Mouse (Mus musculus) ES-E14 (cell line): ENCODE measurements around the gene Vat1. TPM values are rescaled to one million over a fixed set of nuclear protein-coding genes. Genes with fewer than 3 reads are reported as not detected.

Experiments
- DNase-seq: peaks from one replicate; pipeline ENCODE4 v3.0.0-alpha.2; 2013; ENCODE audit warnings: low read depth, low spot score
- H3K27ac ChIP-seq: 2 replicates; pipeline ENCODE4 v1.5.1; 2012; ENCODE audit warnings: low read depth, mild to moderate bottlenecking, low read length, moderate library complexity, mixed read lengths; ENCODE audit not compliant: poor library complexity, insufficient read depth, severe bottlenecking
- H3K36me3 ChIP-seq: 2 replicates; pipeline ENCODE4 v1.6.1; 2012; ENCODE audit warnings: mild to moderate bottlenecking, low read length, moderate library complexity, mixed read lengths; ENCODE audit not compliant: control insufficient read depth, poor library complexity, insufficient read depth, severe bottlenecking
- H3K4me1 ChIP-seq, 2 experiments: fragments of 150-350 bp in 1 of 2; sonication (generic) in 1 of 2; 2 replicates each; pipeline ENCODE4 v1.6.1; 2012; ENCODE audit warnings: low read length in 2 of 2, mild to moderate bottlenecking in 1 of 2, mixed read lengths in 1 of 2; ENCODE audit not compliant: control insufficient read depth in 2 of 2, insufficient read depth in 2 of 2, poor library complexity in 1 of 2
- H3K4me3 ChIP-seq, 2 experiments: fragments of 150-350 bp in 1 of 2; sonication (generic) in 1 of 2; 2 replicates each; pipeline ENCODE4 v1.5.1; 2012; ENCODE audit warnings: low read length in 2 of 2, low read depth in 1 of 2, mild to moderate bottlenecking in 1 of 2, mixed read lengths in 1 of 2; ENCODE audit not compliant: insufficient read depth in 1 of 2, poor library complexity in 1 of 2, severe bottlenecking in 1 of 2
- H3K9ac ChIP-seq: 2 replicates; pipeline ENCODE4 v1.6.1; 2012; ENCODE audit warnings: low read depth, mild to moderate bottlenecking, low read length, mixed read lengths; ENCODE audit not compliant: poor library complexity, insufficient read depth, severe bottlenecking
- H3K9me3 ChIP-seq: fragments of 150-350 bp; sonication (generic); 2 replicates; pipeline ENCODE4 v1.6.1; 2012; ENCODE audit warnings: low read depth, mild to moderate bottlenecking, low read length; ENCODE audit not compliant: control insufficient read depth, insufficient read depth
- CHD2 ChIP-seq: IDR thresholded peaks from 2 replicates; pipeline ENCODE4 v1.6.1; 2014; ENCODE audit warnings: mild to moderate bottlenecking, low read depth, low read length, inconsistent platforms
- HCFC1 ChIP-seq: IDR thresholded peaks from 2 replicates; pipeline ENCODE4 v1.6.1; 2012; ENCODE audit warnings: low read length, inconsistent platforms, borderline replicate concordance; ENCODE audit not compliant: insufficient read depth
- MAFK ChIP-seq: IDR thresholded peaks from 2 replicates; pipeline ENCODE4 v1.6.1; 2014; ENCODE audit warnings: mild to moderate bottlenecking, low read depth, low read length, inconsistent platforms; ENCODE audit not compliant: insufficient read depth
- ZC3H11A ChIP-seq: IDR thresholded peaks from 2 replicates; pipeline ENCODE4 v1.6.1; 2012; ENCODE audit warnings: low read depth, mild to moderate bottlenecking, inconsistent platforms, low read length, borderline replicate concordance
- ZNF384 ChIP-seq: IDR thresholded peaks from 2 replicates; pipeline ENCODE4 v1.6.1; 2012; ENCODE audit warnings: low read depth, low read length, inconsistent platforms
- in situ Hi-C, 2 experiments: fragments of 600-800 bp; cut with MboI; formaldehyde crosslinking; loops; one replicate each; pipeline ENCODE4 v1.15.1; 2025; ENCODE audit warnings: low sequenced_read_pairs in 2 of 2, inconsistent platforms in 1 of 2; ENCODE audit not compliant: unreplicated experiment in 2 of 2
- total RNA-seq: library from RNA; depleted of rRNA; stranded (reverse); fragments of 300-350 nt; gene quantifications from 2 replicates; pipeline ENCODE4 v1.2.3, GENCODE M21; 2012; rRNA removed

Gene Vat1
- total RNA-seq, 1 experiment = 57.5 TPM

DNA sequence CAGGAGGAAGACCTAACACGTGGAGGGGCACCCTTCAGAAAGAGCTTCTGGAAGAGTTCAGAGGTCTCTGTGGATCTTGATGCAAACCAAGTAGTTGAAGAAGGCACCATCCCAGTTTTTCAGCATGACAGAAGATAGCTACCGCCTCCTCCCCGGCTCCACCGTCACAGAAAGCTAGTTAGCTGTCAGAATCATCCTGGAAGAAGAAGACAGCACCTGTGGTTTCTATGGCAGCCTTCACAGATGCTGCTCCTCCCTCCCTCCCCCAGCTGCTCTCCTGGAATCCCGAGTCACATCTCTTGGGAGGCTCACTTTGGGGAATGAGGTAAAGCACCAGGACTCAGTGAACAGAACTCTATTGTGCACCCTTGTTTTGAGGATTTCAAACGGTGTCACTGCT lies 47.0 kb downstream of the Vat1 start:
- Histone ChIP-seq H3K4me3 (no peak overlapping the region), H3K9me3 (no peaks in the 10 kb centered on the region), H3K4me1 (peaks cover 4 to 13% of the 10 kb centered on the region in 2 experiments; a peak in 2 of 4 replicates), H3K9ac (no peak overlapping the region), H3K27ac (no peak overlapping the region), H3K36me3 (peaks cover under 1% of the 10 kb centered on the region)
- in situ Hi-C loops = no loop called here
- DNase-seq = no peak
- no peak for TF ChIP-seq CHD2
- no peak for TF ChIP-seq MAFK
- no peak for TF ChIP-seq HCFC1
- no peak for TF ChIP-seq ZNF384
- TF ChIP-seq ZC3H11A = no peak

DNA sequence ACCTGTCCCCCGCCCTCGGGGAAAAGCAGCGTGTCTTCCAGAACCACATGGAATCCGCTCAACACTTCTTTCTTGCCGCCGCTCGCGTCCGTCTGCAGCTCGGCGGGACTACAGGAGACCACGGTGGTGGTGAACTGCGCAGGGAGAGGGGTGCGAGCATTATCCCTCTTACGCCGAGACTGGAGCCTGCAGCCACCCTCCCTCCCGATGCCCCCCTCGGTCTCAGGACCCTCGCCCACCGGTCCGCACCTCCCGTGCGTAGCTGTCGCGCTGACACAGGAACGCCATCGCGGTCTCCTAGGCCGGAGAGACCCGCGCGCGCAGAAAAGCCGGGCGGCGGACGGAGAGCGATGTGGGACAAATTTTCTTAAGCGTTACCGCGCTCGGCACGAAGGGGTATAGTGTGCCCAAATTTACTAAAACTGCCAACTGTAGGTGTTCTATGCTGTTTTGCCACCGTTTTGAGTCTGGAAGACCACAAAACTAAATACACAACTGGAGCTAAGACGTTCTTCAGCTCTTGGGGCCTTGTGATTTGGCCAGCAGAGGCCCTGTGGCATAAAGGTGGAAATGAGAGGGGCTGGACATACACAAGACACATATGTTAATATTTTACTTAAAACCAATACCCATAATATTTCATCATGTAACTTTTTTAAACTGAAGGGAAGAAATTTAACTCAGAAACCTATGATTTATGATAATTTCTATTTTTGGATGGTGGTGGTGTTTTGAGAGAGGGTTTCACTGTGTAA lies 48.8 kb downstream of the Vat1 start, which contains the start of gene Aarsd1:
Gene Aarsd1, minus strand, starts transcription at position 515 of the 755 bp plus-strand sequence.
- peak within 1 kb of the TSS; percentile 94 for H3K9ac ChIP-seq
- TF ChIP-seq ZNF384 = no peak
- TF ChIP-seq MAFK = no peak
- TF ChIP-seq HCFC1 = no peak; the same call in 1 of the 2 replicates
- H3K27ac ChIP-seq = peak within 1 kb of the TSS; percentile 54
- in situ Hi-C loops = no loop called here
- peak; percentile 65 for DNase-seq
- H3K4me1 ChIP-seq = peaks cover 4 to 12% of the 10 kb centered on the region in 2 experiments; a peak in 2 of 4 replicates
- H3K9me3 ChIP-seq = no peaks in the 10 kb centered on the region
- peak within 1 kb of the TSS; percentile 78 to 98 for H3K4me3 ChIP-seq
- H3K36me3 ChIP-seq = peaks cover 7% of the 10 kb centered on the region

DNA sequence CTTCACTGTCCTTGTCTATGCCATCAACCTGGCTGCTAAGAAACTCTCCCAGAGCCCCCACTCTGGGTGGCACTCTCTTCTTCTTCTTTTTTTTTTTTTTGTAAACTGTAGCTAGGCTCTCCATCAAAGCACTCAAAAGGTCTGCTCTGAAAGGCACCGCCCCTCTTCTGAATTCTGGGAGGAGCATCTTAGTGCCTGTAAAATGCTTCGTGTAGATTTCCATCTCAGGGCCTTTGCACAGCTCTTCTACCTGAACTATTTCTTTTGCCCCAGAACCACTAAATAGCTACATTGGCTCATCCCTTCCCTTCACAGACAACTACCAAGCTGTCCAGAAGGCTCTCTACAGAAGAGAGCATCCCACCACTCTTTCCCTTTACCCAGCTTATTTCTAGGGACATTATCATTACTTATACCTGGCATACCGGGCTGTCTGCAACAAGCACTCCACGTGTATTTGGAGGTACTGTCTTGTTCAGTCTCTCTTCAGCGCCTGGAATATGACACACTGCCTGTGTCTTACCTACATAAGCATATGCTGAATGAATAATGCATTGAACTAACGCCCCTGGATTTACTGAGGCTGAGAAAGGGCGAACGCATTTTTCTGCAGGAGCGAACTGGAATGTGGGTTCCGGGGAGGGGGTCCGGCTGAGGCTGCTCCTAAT lies 49.5 kb downstream of the Vat1 start:
- H3K4me3 ChIP-seq = peak overlapping the region; percentile 78 to 98
- peaks cover 11% of the 10 kb centered on the region for H3K36me3 ChIP-seq
- in situ Hi-C loops = no loop called here
- H3K27ac ChIP-seq = peak overlapping the region; percentile 54; the same call in 1 of the 2 replicates
- H3K4me1 ChIP-seq = peaks cover 4 to 14% of the 10 kb centered on the region in 2 experiments; a peak in 2 of 4 replicates
- no peaks in the 10 kb centered on the region for H3K9me3 ChIP-seq
- peak overlapping the region; percentile 94 for H3K9ac ChIP-seq
- DNase-seq = peak; percentile 54
- TF ChIP-seq ZNF384 = 0 out of 2 replicates have a peak, but pooled peaks have one; percentile 13
- TF ChIP-seq HCFC1 = no peak

GRCm38 (mm10) chr11:101415306-101415705 lies 50.7 kb downstream of the Vat1 start:
- no peak for DNase-seq

More at GRCm38 (mm10) chr11:101415306-101415705, 50.7 kb downstream of the Vat1 start:
- H3K4me1 ChIP-seq = peaks cover 4 to 14% of the 10 kb centered on the region in 2 experiments; a peak in 2 of 4 replicates
- no peak overlapping the region for H3K27ac ChIP-seq
- peaks cover 22% of the 10 kb centered on the region for H3K36me3 ChIP-seq
- H3K4me3 ChIP-seq = no peak overlapping the region
- TF ChIP-seq ZC3H11A = no peak
- no peak for TF ChIP-seq HCFC1
- TF ChIP-seq CHD2 = no peak
- TF ChIP-seq MAFK = no peak
- no peak for TF ChIP-seq ZNF384
- H3K9ac ChIP-seq = no peak overlapping the region
- in situ Hi-C loops = no loop called here
- no peaks in the 10 kb centered on the region for H3K9me3 ChIP-seq

Other genes starting within 250 kb of the Vat1 start
- gene Ezh1, start 239.8 kb downstream of the Vat1 start, total RNA-seq = 18.3 and 18.9 TPM in 2 replicates
- 4.0 and 5.6 TPM in 2 replicates for gene Ramp2, start 220.2 kb downstream of the Vat1 start, total RNA-seq
- 105 and 135 TPM in 2 replicates for gene Vps25, start 212.5 kb downstream of the Vat1 start, total RNA-seq
- 0.49 and 1.1 TPM in 2 replicates for gene Wnk4, start 205.7 kb downstream of the Vat1 start, total RNA-seq
- 2.1 and 2.4 TPM in 2 replicates for gene Cntd1, start 187.2 kb downstream of the Vat1 start, total RNA-seq
- 107 and 139 TPM in 2 replicates for gene Coa3, start 187.1 kb downstream of the Vat1 start, total RNA-seq
- gene Becn1, start 163.9 kb downstream of the Vat1 start, total RNA-seq = 80.6 and 89.2 TPM in 2 replicates
- 40.0 and 57.0 TPM in 2 replicates for gene Psme3, start 150.0 kb downstream of the Vat1 start, total RNA-seq
- gene Aoc2, start 141.2 kb downstream of the Vat1 start, total RNA-seq = 4.6 and 5.0 TPM in 2 replicates
- gene Aoc3, start 135.6 kb downstream of the Vat1 start, total RNA-seq = 0.62 and 0.95 TPM in 2 replicates
- gene G6pc, start 98.7 kb downstream of the Vat1 start, total RNA-seq = not detected in 2 replicates
- 73.2 and 79.4 TPM in 2 replicates for gene Aarsd1, start 48.6 kb downstream of the Vat1 start, total RNA-seq
- 1.3 and 5.4 TPM in 2 replicates for gene Gm27029, start 41.4 kb downstream of the Vat1 start, total RNA-seq
- 6.9 and 7.6 TPM in 2 replicates for gene Rundc1, start 41.1 kb downstream of the Vat1 start, total RNA-seq
- 3.2 and 3.4 TPM in 2 replicates for gene Ptges3l, start 40.9 kb downstream of the Vat1 start, total RNA-seq
- gene Rpl27, start 23.9 kb downstream of the Vat1 start, total RNA-seq = 1,298 and 1,307 TPM in 2 replicates
- 5.0 and 9.1 TPM in 2 replicates for gene Ifi35, start 17.8 kb downstream of the Vat1 start, total RNA-seq
- 8.9 and 10.4 TPM in 2 replicates for gene Rnd2, start 1.2 kb downstream of the Vat1 start, total RNA-seq
- gene Brca1, start 85.7 kb upstream of the Vat1 start, total RNA-seq = 61.1 and 63.5 TPM in 2 replicates
- 101 and 103 TPM in 2 replicates for gene Nbr1, start 85.9 kb upstream of the Vat1 start, total RNA-seq
- gene Tmem106a, start 116.0 kb upstream of the Vat1 start, total RNA-seq = 5.8 and 7.0 TPM in 2 replicates
- not detected in 2 replicates for gene Gm11634, start 133.0 kb upstream of the Vat1 start, total RNA-seq
- 81.1 and 99.0 TPM in 2 replicates for gene Rdm1, start 161.0 kb upstream of the Vat1 start, total RNA-seq
- gene Arl4d, start 199.3 kb upstream of the Vat1 start, total RNA-seq = 11.2 and 13.8 TPM in 2 replicates